Mouse (Mus musculus): ENCODE data around the gene Tmem202.

DNA sequence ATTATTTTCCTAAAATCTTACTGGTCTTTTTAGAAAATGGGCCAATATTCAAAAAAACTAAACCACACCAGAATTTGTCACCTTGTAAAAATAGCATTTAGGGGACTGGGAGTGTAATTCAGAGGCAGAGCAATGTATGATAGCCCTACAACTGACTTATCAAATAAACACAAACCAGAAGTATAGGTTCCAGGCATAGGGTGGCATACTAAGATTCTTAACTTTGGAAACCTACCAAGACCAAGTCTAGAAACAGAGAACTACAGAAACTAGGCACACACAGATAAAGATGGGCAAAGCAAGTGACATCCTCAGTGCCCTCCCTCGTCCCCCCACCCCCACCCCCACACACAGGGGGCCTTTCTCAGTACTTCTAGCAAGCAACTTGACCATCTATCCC is 64.8 kb downstream of the Tmem202 start:
- no peak for TF ChIP-seq CTCF (IDR thresholded peaks at IDR 0.05; ENCODE audit: low read depth, low read length)
- TF ChIP-seq POLR2A (IDR thresholded peaks at IDR 0.05; ENCODE audit: borderline replicate concordance, low read depth, low read length), result no peak
